Mouse (Mus musculus) c-Kit-negative CD71-positive TER-119-positive erythroid progenitor cells, embryonic 14.5 days (primary cell): ENCODE data around the gene Copz2.
"Not testable (repeated sequence)": the region's sequence is repeated elsewhere in the genome, so short reads cannot be mapped to it uniquely, and the experiment has no call there.

ENCODE experiments used
- DNase-seq: peaks from one replicate; pipeline ENCODE4 v3.0.0-alpha.2; 2013; ENCODE audit warnings: low read depth, low spot score

Gene Copz2

DNA sequence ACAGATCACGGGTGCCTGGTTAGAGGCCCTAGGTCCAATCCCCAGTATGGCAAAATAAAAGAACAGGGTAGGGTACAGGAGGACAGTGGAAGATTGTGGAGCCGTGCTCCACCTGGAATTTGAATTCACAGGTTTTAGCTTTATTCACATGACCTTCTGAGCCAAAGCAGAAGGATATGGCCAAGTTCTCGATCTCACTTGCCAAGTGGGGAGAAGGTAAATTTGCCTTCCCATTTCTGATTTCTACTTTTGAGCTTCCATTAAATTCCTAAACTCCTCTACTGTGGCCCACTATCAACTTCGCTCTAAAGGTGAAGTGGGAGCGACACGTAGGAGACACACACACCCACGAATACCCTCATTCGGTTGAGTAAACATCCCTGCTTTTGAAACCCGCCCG, 20.8 kb upstream of the Copz2 start:
- no peak for DNase-seq

- peak; percentile 79 for DNase-seq
Observed at GRCm38 (mm10) chr11:96829403-96829812, 20.3 kb upstream of the Copz2 start.

DNA sequence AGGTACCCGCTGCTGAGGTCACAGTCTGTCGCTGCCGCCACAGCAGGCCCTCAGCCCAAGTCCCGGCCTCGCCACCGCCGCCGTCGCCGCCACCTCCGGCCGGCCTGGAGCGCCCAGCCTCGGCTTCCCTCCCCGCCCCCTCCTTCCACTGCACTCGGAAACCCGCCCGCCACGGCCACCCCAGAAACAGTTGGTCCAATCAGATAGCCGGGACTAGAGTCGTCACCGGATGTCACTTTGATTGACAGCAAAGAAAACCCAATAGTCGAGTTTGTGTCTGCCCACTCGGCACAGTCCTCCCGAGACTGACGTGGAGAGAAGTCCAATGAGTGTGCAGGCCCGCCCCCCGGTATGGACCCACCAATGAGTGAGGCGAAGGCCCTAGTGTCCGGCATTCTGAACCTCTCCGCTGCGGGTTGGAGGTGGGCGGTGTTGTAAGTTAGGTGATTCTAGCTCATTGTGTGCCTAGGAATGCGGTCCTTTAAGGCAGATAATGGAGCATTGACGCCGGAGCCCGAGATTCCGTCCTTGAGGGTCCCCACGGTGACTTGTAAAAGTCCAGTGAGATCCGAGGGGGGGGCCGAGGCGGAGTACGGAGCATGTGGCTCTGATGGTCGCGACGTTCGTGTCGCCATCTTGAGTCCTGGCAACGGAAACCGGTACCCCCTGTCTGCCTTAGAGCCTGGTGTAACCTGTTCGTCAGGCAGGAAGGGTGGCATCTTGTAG, 19.7 kb upstream of the Copz2 start, which contains the start of gene Nfe2l1:
Nfe2l1 (minus strand) TSS at position 156 of the 726 bp plus-strand sequence.
- DNase-seq, result peak; percentile 97

- no peak for DNase-seq
Observed at GRCm38 (mm10) chr11:96830539-96831216, 19.0 kb upstream of the Copz2 start.

DNA sequence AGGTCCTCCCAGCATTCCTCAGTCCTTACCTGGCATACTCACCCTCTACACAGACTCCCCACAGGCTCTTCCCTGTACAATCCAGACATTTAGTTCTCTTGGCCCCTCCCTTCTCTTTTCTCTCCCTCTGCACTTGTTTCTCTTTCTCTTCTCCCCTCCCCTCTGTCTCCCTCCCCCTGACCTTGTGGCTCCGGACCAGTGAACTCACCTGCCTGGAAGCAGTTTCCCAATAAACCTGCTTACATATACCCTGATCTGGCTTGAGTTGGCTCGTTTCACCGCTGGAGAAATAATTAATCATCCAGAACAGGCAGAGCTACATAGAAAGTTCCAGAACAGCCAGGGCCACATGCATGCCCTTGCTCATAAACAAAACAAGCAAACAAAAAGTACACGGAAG, 18.2 kb upstream of the Copz2 start:
- DNase-seq, result no peak

DNA sequence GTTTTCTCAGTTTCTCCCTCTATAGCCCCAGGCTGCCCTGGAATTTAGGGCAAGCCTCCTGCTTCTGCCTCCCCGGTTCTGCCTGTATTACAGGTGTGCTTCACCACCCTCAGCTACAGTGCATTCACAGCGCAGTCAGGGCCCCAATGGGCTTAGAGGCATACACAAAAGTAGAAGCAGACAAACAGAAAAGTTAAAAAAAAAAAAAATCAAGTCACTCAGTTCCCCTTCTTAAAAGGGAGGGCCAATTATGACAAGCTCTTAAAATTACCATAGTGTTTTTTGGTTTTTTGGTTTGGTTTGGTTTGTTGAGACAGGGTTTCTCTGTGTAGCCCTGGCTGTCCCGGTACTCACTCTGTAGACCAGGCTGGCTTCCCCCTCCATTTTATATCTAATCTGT, 17.1 kb upstream of the Copz2 start:
- no peak for DNase-seq

DNA sequence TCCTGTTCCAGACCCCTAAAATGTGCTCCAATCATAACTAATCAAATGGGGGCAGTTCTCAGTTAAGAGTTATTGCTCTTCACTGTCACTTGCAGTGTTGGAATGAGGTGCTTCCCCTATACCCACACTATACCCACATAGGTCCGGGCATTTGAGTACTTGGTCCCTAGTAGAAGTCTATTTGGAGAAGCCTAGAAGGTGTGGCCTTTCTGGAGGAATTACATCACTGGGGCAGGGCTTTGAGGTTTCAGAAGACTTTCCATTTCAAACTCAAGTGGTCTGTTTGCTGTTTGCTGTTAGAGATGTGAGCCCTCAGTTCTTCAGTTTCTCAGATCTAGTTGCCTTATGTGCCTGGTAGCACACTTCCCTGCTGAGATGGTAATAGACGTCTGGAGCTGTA, 16.7 kb upstream of the Copz2 start:
- DNase-seq, result no peak

- no peak for DNase-seq
Observed at GRCm38 (mm10) chr11:96834127-96834526, 15.5 kb upstream of the Copz2 start.

DNA sequence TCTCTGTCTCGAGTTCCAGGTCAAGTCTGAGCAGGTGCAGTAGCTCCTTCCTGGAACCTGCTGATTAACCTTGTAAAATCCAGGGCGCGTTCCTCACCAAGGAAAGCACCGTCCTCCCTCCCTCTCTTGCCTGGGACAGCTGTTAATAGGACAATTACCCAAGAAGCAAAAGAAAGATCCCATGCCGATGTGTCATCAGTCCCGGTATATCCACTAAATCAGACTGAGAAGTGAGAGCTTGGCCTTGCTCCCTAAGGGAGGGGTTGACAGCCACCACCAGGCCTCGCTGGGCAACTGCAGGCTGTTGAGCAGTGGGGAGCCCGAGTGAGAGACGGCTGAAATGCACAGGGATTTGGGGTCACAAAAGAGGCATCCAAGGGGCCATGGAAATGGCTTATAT, 12.4 kb upstream of the Copz2 start:
- no peak for DNase-seq

- DNase-seq, result no peak
Observed at GRCm38 (mm10) chr11:96838341-96838740, 11.3 kb upstream of the Copz2 start.

DNA sequence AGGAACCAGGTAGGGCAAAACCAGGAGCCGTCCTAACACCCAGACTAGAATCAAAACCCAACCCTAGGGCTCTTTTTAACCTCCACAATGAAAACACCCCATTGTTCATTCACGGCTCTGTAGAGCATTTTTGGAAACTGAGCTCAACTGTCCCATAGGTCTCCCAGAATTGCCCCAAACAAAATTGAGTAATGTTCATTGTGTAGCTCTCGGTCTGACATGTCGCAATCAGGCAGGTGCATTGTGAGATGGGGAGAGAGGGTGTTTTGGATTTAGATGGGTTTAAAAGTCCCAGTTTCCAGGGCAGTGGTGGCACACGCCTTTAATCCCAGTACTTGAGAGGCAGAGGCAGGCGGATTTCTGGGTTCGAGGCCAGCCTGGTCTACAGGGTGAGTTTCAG, 10.2 kb upstream of the Copz2 start:
- no peak for DNase-seq

DNA sequence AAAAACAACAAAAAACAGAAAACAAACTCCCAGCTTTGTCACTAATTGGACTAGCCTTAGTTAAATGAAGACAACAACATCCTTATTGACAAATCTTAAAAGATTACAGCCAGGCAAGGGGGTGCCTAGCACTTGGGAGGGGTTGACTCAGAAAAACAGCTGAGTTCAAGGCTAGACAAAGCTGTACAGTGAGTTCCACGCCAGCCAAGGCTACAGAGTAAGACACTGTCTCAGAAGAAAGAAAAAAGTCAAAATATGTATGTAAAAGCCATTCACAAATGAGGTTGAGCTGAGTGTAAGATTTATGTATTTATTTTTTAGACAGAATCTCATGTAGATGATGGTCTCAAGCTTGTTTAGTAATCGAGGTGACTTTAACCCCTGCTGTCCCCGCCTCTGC, 9.8 kb upstream of the Copz2 start:
- DNase-seq, result no peak

DNA sequence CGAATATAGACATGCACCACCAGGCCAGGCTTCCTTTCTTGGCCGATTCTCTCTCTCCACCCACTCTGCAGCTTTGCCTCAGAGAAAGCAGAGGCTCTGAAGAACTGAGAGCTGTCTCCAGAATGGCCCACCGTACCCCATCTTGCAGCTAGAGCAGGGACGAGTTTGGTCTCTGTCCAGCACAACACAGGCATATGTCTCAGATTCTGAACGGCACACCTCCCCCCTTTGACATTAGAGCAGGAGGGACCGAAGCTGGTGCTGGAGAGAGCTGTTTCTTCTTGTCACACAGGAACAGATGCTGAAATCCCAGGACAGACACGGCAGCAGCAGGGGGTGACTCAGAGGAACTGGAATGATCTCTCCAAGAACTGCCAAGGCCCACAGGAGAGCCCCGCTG, 9.4 kb upstream of the Copz2 start:
- no peak for DNase-seq

DNA sequence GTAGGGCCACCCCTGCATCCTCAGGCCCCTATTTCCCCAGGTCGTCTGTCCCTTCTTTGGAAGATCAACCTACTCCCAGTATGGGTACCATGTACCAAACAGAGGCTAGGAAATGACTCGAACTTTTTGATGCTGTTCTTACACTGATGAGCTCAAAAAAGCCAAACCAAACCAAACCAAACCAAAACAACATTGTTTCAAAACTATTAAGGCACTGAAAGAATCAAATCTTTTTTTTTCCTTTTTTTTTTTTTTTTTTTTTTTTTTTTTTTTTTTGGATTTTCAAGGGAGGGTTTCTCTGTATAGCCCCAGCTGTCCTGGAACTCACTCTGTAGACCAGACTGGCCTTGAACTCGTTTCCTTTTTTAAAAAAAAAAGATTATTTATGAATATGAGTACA, 6.0 kb upstream of the Copz2 start:
- DNase-seq, result no peak

DNA sequence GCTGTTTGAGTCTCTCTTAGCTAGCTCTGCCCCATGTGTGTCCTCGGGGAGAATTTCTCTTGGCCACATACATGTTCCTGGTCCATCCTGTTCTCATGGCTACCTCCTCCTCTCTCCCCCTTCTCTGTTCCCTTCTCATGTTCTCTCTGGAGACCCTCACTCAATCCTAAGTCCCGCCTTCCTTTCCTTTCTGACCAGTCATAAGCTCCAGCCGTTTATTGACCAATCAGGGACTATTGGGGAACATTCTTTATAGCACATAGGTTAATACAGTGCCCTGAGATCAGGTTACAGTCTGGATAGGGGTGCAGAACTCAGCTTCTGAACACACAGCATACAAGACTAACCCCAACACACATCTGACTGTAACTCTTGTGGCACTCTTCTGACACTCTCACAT, 2.4 kb upstream of the Copz2 start:
- no peak for DNase-seq

GRCm38 (mm10) chr11:96848694-96849093, 976 bp upstream of the Copz2 start:
- DNase-seq, result no peak

GRCm38 (mm10) chr11:96849145-96849544, 525 bp upstream of the Copz2 start:
- DNase-seq, result not testable (repeated sequence)

GRCm38 (mm10) chr11:96857446-96857845, 7.8 kb downstream of the Copz2 start:
- DNase-seq, result no peak

DNA sequence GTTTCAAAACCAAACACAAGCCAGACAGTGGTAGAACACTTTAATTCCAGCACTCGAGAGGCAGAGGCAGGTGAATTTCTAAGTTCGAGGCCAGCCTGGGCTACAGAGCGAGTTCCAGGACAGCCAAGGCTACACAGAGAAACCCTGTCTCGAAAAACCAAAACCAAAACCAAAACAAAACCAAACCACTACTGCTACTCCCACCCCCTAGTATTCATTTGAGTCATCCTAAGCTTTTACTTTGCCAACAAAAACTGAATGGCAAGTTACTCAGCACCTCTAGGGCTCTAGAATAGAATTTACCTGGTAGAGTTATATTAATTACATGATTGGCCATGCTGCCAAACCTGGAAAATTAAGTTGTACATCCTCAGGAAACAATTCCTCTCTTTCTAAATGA, 10.0 kb downstream of the Copz2 start:
- DNase-seq, result no peak

DNA sequence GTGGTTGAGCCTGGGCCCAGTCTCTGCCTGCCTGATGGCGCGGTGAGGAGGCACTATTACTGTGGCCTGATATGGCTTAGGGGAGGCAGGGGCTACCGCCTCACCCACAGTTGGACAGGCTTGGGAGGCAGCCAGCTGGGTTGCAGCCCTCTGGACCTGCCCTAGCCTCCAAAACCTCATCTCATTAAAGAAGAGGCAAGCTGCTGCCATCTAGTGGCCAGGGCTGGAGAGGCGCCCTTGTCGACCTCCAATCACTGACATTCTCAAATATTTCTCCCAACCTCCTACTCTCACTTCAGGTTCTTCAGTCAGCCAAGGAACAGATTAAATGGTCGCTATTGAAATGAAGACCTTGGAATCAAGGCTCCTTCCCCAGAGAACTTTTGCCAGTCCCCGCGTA, 10.9 kb downstream of the Copz2 start:
- DNase-seq, result peak; percentile 52

DNA sequence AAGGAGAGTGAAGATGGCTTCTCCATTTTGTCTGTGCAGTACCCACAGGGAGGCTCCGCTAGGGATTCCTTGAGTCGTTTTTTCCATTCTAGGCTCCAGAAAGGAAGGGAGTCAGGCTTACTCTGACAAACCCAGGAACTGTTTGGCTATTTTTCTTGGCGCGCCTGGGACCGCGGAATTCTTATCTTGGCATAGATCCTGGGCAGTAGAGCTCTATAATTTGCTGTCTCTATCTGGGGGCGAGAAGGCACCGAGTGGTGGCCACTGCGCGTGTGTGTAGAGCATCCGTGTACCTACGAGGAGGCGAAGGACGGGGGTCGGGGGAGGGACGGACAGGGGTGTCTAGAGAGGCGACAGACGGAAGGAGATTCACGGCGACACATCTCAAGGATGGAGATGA, 11.8 kb downstream of the Copz2 start:
- DNase-seq, result no peak

DNA sequence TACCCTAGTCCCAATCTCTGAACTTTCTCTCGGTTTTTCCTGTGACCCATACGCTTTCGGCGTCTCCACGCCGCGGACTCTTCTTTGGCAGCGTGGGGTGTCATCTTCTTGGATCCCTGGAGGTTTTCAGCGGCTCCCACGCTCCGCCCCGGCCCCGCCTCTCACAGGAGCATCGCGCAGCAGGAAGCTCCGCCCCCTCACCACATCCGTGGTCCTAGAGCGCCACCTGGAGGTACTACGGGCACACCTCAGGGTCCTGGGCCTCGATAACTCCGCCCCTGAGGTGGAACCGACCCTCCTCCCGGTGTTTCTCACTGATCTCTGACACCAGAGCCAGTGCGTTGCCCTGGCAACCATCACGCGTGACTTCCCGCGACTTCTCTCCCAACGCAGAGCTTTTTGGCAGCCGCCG, 12.2 kb downstream of the Copz2 start:
- peak; percentile 77 for DNase-seq

DNA sequence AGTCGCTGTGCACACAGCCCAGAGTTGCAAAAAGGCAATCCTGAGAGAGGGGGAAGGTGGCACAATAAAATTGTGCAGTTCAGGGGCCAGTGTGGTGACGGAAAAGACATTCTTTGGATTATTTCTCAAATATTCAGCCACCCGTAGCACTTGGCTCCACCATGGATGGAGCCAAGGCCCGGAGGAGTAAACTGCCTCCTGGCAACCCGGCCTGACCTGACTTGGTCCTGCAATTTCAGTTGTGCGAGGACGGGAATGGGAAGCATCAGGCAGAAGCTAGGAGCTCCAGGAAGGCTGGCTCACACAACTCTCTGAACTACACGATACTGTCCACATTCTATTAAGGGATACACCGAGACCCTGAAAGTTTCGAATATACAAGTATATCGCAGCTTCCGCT, 12.9 kb downstream of the Copz2 start:
- no peak for DNase-seq
